Mouse (Mus musculus): ENCODE data around the gene B4galnt4. TPM values are rescaled to one million over a fixed set of nuclear protein-coding genes. Genes with fewer than 3 reads are reported as not detected.
A peak's percentile ranks its signal among the peaks of the same experiment; 100 is the strongest.

B4galnt4 gene
- polyA plus RNA-seq, 1 experiment from 2014 or later = 27.7 TPM

GRCm38 (mm10) chr7:141090228-141090627 lies 29.3 kb downstream of the B4galnt4 start:
- Histone ChIP-seq H3K4me1 (peaks cover 39% of the 10 kb centered on the region), H3K36me3 (replicated peaks) (0 out of 2 replicates have a peak, but pooled peaks cover 5% of the 10 kb centered on the region), H3K27ac (replicated peaks) (no peak overlapping the region), H3K4me3 (no peak overlapping the region), H3K27me3 (replicated peaks; ENCODE audit: low read depth, poor library complexity, severe bottlenecking) (peaks cover 79% of the 10 kb centered on the region), H3K9me3 (no peaks in the 10 kb centered on the region)
- 72% methylated on average over 8 of the region's 8 CpGs for WGBS
- DNase-seq (ENCODE audit: low spot score) = no peak

GRCm38 (mm10) chr7:141092051-141092735 lies 31.3 kb downstream of the B4galnt4 start:
- H3K4me3 ChIP-seq = peak overlapping the region; percentile 45
- 6% methylated on average over 37 of the region's 37 CpGs for WGBS
- peak; percentile 87 for DNase-seq (ENCODE audit: low spot score)
- peak overlapping the region; percentile 52; the same call in 1 of the 2 replicates for H3K27ac ChIP-seq (replicated peaks)
- H3K9me3 ChIP-seq = no peaks in the 10 kb centered on the region
- H3K36me3 ChIP-seq (replicated peaks) = 0 out of 2 replicates have a peak, but pooled peaks cover 5% of the 10 kb centered on the region
- peaks cover 88% of the 10 kb centered on the region for H3K27me3 ChIP-seq (replicated peaks; ENCODE audit: low read depth, poor library complexity, severe bottlenecking)
- H3K4me1 ChIP-seq = peaks cover 46% of the 10 kb centered on the region

- Histone ChIP-seq H3K27ac (replicated peaks) (no peak overlapping the region), H3K27me3 (replicated peaks; ENCODE audit: low read depth, poor library complexity, severe bottlenecking) (peaks cover 88% of the 10 kb centered on the region), H3K36me3 (replicated peaks) (no peaks in the 10 kb centered on the region), H3K4me3 (no peak overlapping the region), H3K4me1 (peaks cover 30% of the 10 kb centered on the region), H3K9me3 (no peaks in the 10 kb centered on the region)
- DNase-seq (ENCODE audit: low spot score) = no peak
- WGBS = 91% methylated on average over 6 of the region's 6 CpGs
Measured at GRCm38 (mm10) chr7:141093950-141094349, 33.0 kb downstream of the B4galnt4 start.

DNA sequence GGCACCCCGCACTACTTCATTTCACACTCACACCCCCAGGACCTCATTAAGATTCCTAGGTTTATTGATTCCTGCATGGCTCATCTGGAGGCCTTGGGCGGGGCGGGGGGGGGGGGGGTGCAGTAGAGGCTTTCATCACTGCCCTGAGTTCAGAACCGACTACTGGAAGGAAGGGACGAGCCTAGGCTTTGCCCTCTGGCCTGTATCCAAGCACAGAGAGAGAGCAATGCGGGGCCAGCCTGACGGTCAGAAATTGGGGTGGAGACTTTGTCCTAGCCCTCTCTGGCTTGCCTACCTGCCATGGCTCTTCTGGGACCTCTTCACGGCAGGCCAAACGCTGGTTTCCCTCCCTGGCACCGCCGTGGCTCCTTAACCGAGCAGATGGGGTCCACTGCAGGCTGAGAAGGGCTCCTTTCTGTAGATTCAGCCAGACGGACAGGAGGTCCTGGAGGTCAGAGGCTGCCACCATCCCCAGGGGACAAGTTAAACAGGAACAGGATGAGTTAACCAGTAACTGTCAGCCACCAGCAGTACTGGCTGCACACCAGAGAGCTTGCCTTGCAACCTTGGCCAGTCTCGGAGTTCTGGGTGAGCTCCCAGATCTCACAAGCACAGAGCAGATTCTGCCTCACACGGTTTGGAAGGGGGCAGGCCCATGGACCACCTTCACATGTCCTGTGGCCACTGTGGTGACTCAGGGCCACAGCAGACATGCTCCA lies 33.7 kb downstream of the B4galnt4 start:
- Histone ChIP-seq H3K4me3 (no peak overlapping the region), H3K9me3 (no peaks in the 10 kb centered on the region), H3K4me1 (peaks cover 34% of the 10 kb centered on the region), H3K27ac (replicated peaks) (no peak overlapping the region), H3K36me3 (replicated peaks) (no peaks in the 10 kb centered on the region), H3K27me3 (replicated peaks; ENCODE audit: low read depth, poor library complexity, severe bottlenecking) (peaks cover 88% of the 10 kb centered on the region)
- 59% methylated on average over 15 of the region's 15 CpGs for WGBS
- no peak for DNase-seq (ENCODE audit: low spot score)

- DNase-seq (ENCODE audit: low spot score) = no peak
- Histone ChIP-seq H3K4me1 (peaks cover 42% of the 10 kb centered on the region), H3K27me3 (replicated peaks; ENCODE audit: low read depth, poor library complexity, severe bottlenecking) (peaks cover 88% of the 10 kb centered on the region), H3K36me3 (replicated peaks) (no peaks in the 10 kb centered on the region), H3K4me3 (peak overlapping the region; percentile 11; the same call in 1 of the 2 replicates), H3K27ac (replicated peaks) (no peak overlapping the region), H3K9me3 (no peaks in the 10 kb centered on the region)
- WGBS = 85% methylated on average over 6 of the region's 6 CpGs
Measured at GRCm38 (mm10) chr7:141096021-141096420, 35.1 kb downstream of the B4galnt4 start.

DNA sequence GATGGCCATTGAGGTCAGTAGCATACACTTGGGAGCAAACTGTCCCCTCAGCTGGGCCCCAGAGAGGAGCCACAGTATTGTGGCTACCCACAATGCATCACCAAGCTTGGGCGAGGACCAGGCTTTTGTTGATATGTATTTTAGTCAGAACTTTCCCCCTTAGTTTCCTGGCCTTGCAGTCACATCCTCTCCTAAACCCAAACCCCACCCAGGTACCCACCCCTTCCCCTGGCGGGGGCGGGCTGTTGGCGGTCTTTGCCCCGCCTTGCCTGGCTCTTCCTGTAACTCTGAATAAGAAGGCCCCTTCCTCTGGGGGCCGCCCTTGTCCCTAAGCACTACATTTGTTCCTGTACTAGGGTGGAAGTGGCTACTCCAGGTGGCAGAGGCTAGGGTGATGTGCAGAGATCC lies 35.7 kb downstream of the B4galnt4 start:
- Histone ChIP-seq H3K27me3 (replicated peaks; ENCODE audit: low read depth, poor library complexity, severe bottlenecking) (peaks cover 88% of the 10 kb centered on the region), H3K27ac (replicated peaks) (no peak overlapping the region), H3K9me3 (no peaks in the 10 kb centered on the region), H3K4me3 (peak overlapping the region; percentile 11; the same call in 1 of the 2 replicates), H3K4me1 (peaks cover 39% of the 10 kb centered on the region), H3K36me3 (replicated peaks) (no peaks in the 10 kb centered on the region)
- 36% methylated on average over 6 of the region's 6 CpGs for WGBS
- peak; percentile 26 for DNase-seq (ENCODE audit: low spot score)

DNA sequence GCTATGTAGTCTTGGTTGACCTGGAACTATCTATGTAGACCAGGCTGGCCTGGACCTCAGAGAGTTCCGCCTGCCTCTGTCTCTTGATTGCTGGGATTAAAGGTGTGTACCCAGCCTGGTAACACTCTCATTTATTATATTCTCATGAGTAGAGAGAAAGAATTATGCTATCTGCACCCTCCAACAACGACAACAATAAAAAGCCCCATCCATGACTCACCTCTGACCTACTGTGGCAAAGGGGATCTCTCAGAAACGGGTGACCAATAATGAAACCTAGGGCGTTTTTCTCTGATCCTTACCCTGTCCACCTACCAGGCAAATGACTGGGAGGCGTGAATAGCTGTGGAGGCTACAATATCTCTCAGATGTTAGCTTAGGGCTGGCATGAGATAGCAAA lies 36.3 kb downstream of the B4galnt4 start:
- no peaks in the 10 kb centered on the region for H3K9me3 ChIP-seq
- no peak for DNase-seq (ENCODE audit: low spot score)
- H3K4me1 ChIP-seq = peaks cover 34% of the 10 kb centered on the region
- WGBS = 81% methylated on average over 5 of the region's 5 CpGs
- no peak overlapping the region for H3K4me3 ChIP-seq
- no peaks in the 10 kb centered on the region for H3K36me3 ChIP-seq (replicated peaks)
- no peak overlapping the region for H3K27ac ChIP-seq (replicated peaks)
- peaks cover 88% of the 10 kb centered on the region for H3K27me3 ChIP-seq (replicated peaks; ENCODE audit: low read depth, poor library complexity, severe bottlenecking)

- Histone ChIP-seq H3K27ac (replicated peaks) (peak within 1 kb of the TSS; percentile 7), H3K4me3 (peak within 1 kb of the TSS; percentile 58), H3K9me3 (no peaks in the 10 kb centered on the region), H3K27me3 (replicated peaks; ENCODE audit: low read depth, poor library complexity, severe bottlenecking) (peaks cover 80% of the 10 kb centered on the region), H3K4me1 (peaks cover 20% of the 10 kb centered on the region), H3K36me3 (replicated peaks) (no peaks in the 10 kb centered on the region)
- WGBS = 1% methylated on average over 56 of the region's 56 CpGs
- DNase-seq (ENCODE audit: low spot score) = peak; percentile 61
Measured at GRCm38 (mm10) chr7:141099911-141100691, 39.2 kb downstream of the B4galnt4 start, which contains the start of gene Sigirr. Gene Sigirr (minus strand): TSS chr7:141100572.

GRCm38 (mm10) chr7:141103161-141103560 lies 42.3 kb downstream of the B4galnt4 start:
- DNase-seq (ENCODE audit: low spot score) = no peak
- H3K36me3 ChIP-seq (replicated peaks) = no peaks in the 10 kb centered on the region
- no peak overlapping the region for H3K27ac ChIP-seq (replicated peaks)
- peaks cover 57% of the 10 kb centered on the region for H3K27me3 ChIP-seq (replicated peaks; ENCODE audit: low read depth, poor library complexity, severe bottlenecking)
- H3K9me3 ChIP-seq = no peaks in the 10 kb centered on the region
- H3K4me3 ChIP-seq = no peak overlapping the region
- H3K4me1 ChIP-seq = peaks cover 13% of the 10 kb centered on the region
- 77% methylated on average over 3 of the region's 3 CpGs for WGBS

DNA sequence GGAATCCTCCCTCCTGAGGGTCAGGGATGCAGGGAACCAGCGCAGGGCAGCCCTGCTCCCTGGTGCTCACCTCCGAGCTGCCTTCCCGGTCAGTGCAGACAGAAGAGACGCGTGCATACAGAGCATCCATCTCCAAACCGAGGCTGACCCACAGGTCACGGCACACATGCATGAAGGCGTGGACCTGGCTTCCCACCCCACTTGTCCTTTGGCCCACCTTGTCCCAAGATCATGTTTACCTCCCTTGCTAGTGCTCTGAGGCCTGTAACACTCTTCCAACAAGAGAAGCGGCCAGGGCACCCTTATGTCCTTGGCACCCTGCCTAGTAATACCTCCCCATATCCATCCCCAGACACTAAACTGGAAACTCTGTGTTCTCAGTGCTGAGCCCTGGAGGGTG lies 55.0 kb downstream of the B4galnt4 start:
- Histone ChIP-seq H3K27me3 (replicated peaks; ENCODE audit: low read depth, poor library complexity, severe bottlenecking) (peaks cover 34% of the 10 kb centered on the region), H3K27ac (replicated peaks) (no peak overlapping the region), H3K9me3 (no peaks in the 10 kb centered on the region), H3K4me1 (peaks cover 8% of the 10 kb centered on the region; the same call in 1 of the 2 replicates), H3K36me3 (replicated peaks) (no peaks in the 10 kb centered on the region), H3K4me3 (no peak overlapping the region)
- DNase-seq (ENCODE audit: low spot score) = no peak
- 90% methylated on average over 9 of the region's 9 CpGs for WGBS

DNA sequence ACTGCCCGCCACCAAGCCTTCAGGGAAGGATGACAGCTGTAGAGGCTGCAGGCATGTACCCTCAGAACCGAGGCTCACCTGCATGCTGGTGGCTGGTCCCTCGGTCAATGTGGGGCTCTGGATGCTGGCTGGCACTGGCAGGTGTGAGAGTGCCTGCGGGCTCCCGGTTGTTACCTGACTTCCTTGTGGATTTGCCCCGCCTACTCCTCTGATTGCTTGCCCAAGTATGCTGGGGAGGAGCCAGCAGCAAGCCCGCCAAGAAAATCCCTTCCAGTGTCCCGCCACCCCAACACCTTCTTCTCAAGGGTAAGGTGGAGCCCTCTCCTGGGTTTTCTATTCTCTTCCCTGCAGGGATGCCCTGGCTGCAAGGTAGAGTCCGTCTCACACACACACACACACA lies 56.7 kb downstream of the B4galnt4 start, which contains the start of gene Ano9:
Gene Ano9, minus strand, starts transcription at position 171 of the 400 bp plus-strand sequence.
- H3K27me3 ChIP-seq (replicated peaks; ENCODE audit: low read depth, poor library complexity, severe bottlenecking) = peaks cover 34% of the 10 kb centered on the region
- H3K4me1 ChIP-seq = peaks cover 12% of the 10 kb centered on the region
- H3K4me3 ChIP-seq = peak within 1 kb of the TSS; percentile 40
- H3K9me3 ChIP-seq = no peaks in the 10 kb centered on the region
- peak; percentile 25 for DNase-seq (ENCODE audit: low spot score)
- 8% methylated on average over 9 of the region's 9 CpGs for WGBS
- peak within 1 kb of the TSS; percentile 30; the same call in 1 of the 2 replicates for H3K27ac ChIP-seq (replicated peaks)
- no peaks in the 10 kb centered on the region for H3K36me3 ChIP-seq (replicated peaks)

GRCm38 (mm10) chr7:141119487-141119886 lies 58.6 kb downstream of the B4galnt4 start:
- H3K27me3 ChIP-seq (replicated peaks; ENCODE audit: low read depth, poor library complexity, severe bottlenecking) = peaks cover 34% of the 10 kb centered on the region
- DNase-seq (ENCODE audit: low spot score) = no peak
- 74% methylated on average over 3 of the region's 3 CpGs for WGBS

More at GRCm38 (mm10) chr7:141119487-141119886, 58.6 kb downstream of the B4galnt4 start:
- no peak overlapping the region for H3K27ac ChIP-seq (replicated peaks)
- no peak overlapping the region for H3K4me3 ChIP-seq
- H3K9me3 ChIP-seq = no peaks in the 10 kb centered on the region
- H3K4me1 ChIP-seq = peaks cover 19% of the 10 kb centered on the region
- no peaks in the 10 kb centered on the region for H3K36me3 ChIP-seq (replicated peaks)

All from embryonic facial prominence, embryonic 10.5 days (tissue).